Mouse (Mus musculus) C2C12 (cell line): ENCODE data around the gene Gnai2. TPM values are rescaled to one million over a fixed set of nuclear protein-coding genes. Genes with fewer than 3 reads are reported as not detected.

ENCODE experiments used
- H3K27me3 ChIP-seq: one replicate; pipeline ENCODE4 v1.6.1; 2011; ENCODE audit not compliant: control insufficient read depth, insufficient read depth, insufficient read length
- H3K36me3 ChIP-seq: one replicate; pipeline ENCODE4 v1.6.1; 2011; ENCODE audit not compliant: control insufficient read depth, insufficient read depth
- H3K4me3 ChIP-seq: one replicate; pipeline ENCODE4 v1.5.1; 2011; ENCODE audit warnings: mild to moderate bottlenecking, control low read depth; ENCODE audit not compliant: poor library complexity, insufficient read depth, severe bottlenecking
- H3K79me2 ChIP-seq: one replicate; pipeline ENCODE4 v1.6.1; 2011; ENCODE audit not compliant: control insufficient read depth, insufficient read depth
- H3K79me3 ChIP-seq: one replicate; pipeline ENCODE4 v1.6.1; 2011; ENCODE audit warnings: low read depth, control low read depth
- H3ac ChIP-seq: one replicate; pipeline ENCODE3; 2011; ENCODE audit warnings: low read depth; ENCODE audit not compliant: control insufficient read depth, insufficient read length
- CEBPB ChIP-seq: IDR thresholded peaks from one replicate; pipeline ENCODE4 v1.6.1; 2011; ENCODE audit warnings: low read depth, mild to moderate bottlenecking, control low read depth, moderate library complexity
- CTCF ChIP-seq: IDR thresholded peaks from one replicate; pipeline ENCODE4 v1.5.1; 2011; ENCODE audit not compliant: control insufficient read depth, insufficient read depth, insufficient read length
- FOSL1 ChIP-seq: IDR thresholded peaks from one replicate; pipeline ENCODE4 v1.8.0; 2011; ENCODE audit warnings: mild to moderate bottlenecking, low read length; ENCODE audit not compliant: poor library complexity, insufficient read depth, severe bottlenecking
- MAX ChIP-seq: IDR thresholded peaks from one replicate; pipeline ENCODE4 v1.6.1; 2011; ENCODE audit warnings: mild to moderate bottlenecking, control low read depth
- MYOD1 ChIP-seq: IDR thresholded peaks from one replicate; pipeline ENCODE4 v1.6.1; 2011; ENCODE audit warnings: low read depth; ENCODE audit not compliant: control insufficient read depth, insufficient read length
- MYOG ChIP-seq: IDR thresholded peaks from one replicate; pipeline ENCODE4 v1.6.1; 2011; ENCODE audit not compliant: control insufficient read depth, insufficient read length; ENCODE audit errors: extremely low read depth
- USF1 ChIP-seq: IDR thresholded peaks from one replicate; pipeline ENCODE4 v1.6.1; 2011; ENCODE audit warnings: low read depth, mild to moderate bottlenecking, control low read depth, moderate library complexity
- polyA plus RNA-seq: library from polyadenylated mRNA; unstranded; fragments of >200 nt; fragmentation: generic; extraction: Trizol; gene quantifications from one replicate; pipeline ENCODE4 v1.2.1, GENCODE M21; 2012; ENCODE audit warnings: missing spikeins

Gnai2 gene
- polyA plus RNA-seq, 1 experiment = 449 TPM

DNA sequence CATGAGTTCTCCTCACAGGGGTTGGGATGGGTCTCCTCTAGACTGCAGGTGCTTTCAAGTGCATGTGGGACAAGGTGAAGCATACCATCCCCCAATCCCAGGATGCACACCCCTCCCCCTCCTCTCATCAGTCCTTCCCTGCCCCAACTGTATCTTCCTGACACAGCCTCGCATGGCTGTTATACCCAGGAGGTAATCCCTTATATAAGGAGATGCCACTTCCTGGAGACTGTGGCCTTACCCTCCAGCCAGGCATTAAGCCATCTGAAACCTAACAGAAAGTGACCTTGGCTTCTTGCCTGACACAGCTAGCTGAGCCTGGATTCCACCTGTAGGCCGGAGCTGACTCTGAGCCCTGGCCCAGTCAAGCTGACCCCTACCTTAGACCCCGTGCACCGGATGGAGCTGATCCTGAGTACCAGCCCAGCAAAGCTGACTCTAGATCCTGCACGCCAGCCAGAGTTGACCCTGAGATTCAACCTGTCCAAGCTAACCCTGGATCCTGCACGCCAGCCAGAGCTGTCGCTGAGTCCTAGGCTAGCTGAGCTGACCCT lies 52.6 kb downstream of the Gnai2 start:
- no peak for TF ChIP-seq MYOG
- TF ChIP-seq USF1 = no peak
- no peak for TF ChIP-seq FOSL1
- TF ChIP-seq MAX = no peak
- no peak for TF ChIP-seq MYOD1
- no peak for TF ChIP-seq CEBPB
- TF ChIP-seq CTCF = no peak
- no peaks in the 10 kb centered on the region for H3K79me3 ChIP-seq
- no peaks in the 10 kb centered on the region for H3K36me3 ChIP-seq
- no peak overlapping the region for H3ac ChIP-seq
- H3K4me3 ChIP-seq = no peak overlapping the region
- no peaks in the 10 kb centered on the region for H3K27me3 ChIP-seq
- H3K79me2 ChIP-seq = peaks cover 10% of the 10 kb centered on the region

- Histone ChIP-seq H3K36me3 (no peaks in the 10 kb centered on the region), H3ac (no peak overlapping the region), H3K79me2 (peaks cover 10% of the 10 kb centered on the region), H3K79me3 (no peaks in the 10 kb centered on the region), H3K4me3 (peak overlapping the region; percentile 21), H3K27me3 (no peaks in the 10 kb centered on the region)
- TF ChIP-seq MYOD1 = no peak
- TF ChIP-seq MYOG = no peak
- TF ChIP-seq CEBPB = no peak
- TF ChIP-seq MAX = no peak
- no peak for TF ChIP-seq CTCF
- no peak for TF ChIP-seq USF1
- no peak for TF ChIP-seq FOSL1
These were observed 53.6 kb downstream of the Gnai2 start for GRCm38 (mm10) chr9:107581584-107581983.

- H3K4me3 ChIP-seq = peak within 1 kb of the TSS; percentile 47
- TF ChIP-seq MYOD1 = no peak
- H3K27me3 ChIP-seq = no peaks in the 10 kb centered on the region
- peak within 1 kb of the TSS; percentile 64 for H3ac ChIP-seq
- H3K36me3 ChIP-seq = no peaks in the 10 kb centered on the region
- H3K79me2 ChIP-seq = peaks cover 10% of the 10 kb centered on the region
- H3K79me3 ChIP-seq = no peaks in the 10 kb centered on the region
These were observed 54.5 kb downstream of the Gnai2 start, which contains the start of gene Hyal3 for GRCm38 (mm10) chr9:107580501-107581317. TSS of gene Hyal3 (plus strand) at chr9:107580818.

DNA sequence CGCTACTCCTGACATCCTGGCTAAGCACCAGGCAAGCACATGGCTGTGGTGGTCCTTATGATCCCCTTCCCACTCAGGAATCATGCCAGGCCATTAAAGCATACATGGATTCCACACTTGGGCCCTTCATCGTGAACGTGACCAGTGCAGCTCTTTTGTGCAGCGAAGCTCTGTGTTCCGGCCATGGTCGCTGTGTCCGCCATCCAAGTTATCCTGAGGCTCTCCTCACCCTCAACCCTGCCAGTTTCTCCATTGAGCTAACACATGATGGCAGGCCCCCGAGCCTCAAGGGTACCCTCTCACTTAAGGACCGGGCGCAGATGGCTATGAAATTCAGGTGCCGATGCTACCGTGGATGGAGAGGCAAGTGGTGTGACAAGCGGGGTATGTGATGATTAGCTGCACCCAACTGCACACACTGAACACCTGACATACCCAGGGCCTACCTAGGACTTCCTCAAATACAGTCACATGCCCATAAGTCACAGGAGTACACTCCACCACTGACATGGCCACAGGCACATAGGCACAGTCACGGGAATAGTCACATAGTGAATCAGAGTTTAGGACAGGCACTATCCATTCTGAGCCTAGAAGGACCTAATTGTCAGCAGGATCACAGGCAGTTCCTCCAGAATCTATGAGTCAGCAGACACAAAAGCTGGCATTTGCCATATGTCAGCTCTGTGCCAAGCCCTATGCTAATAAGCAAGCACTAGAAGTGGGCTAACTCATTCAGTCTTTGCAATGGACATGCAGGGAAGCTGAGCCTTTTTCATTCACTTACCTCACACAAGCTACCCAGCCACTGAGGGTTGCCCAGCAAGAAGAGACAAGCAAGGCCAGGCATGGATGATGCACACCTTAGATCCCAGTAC lies 55.9 kb downstream of the Gnai2 start:
- H3K79me2 ChIP-seq = peaks cover 10% of the 10 kb centered on the region
- H3ac ChIP-seq = no peak overlapping the region
- TF ChIP-seq MAX (no peak), MYOG (no peak), CEBPB (no peak), CTCF (no peak), MYOD1 (no peak), USF1 (no peak)
- H3K36me3 ChIP-seq = no peaks in the 10 kb centered on the region
- H3K27me3 ChIP-seq = no peaks in the 10 kb centered on the region
- H3K4me3 ChIP-seq = no peak overlapping the region
- no peaks in the 10 kb centered on the region for H3K79me3 ChIP-seq

GRCm38 (mm10) chr9:107578587-107578986 lies 56.6 kb downstream of the Gnai2 start, which contains the start of gene Naa80:
TSS of gene Naa80 (plus strand) at chr9:107578887.
- Histone ChIP-seq H3K4me3 (no peak within 1 kb of the TSS), H3K36me3 (no peaks in the 10 kb centered on the region), H3K27me3 (no peaks in the 10 kb centered on the region), H3K79me2 (peaks cover 10% of the 10 kb centered on the region), H3K79me3 (no peaks in the 10 kb centered on the region), H3ac (no peak within 1 kb of the TSS)
- TF ChIP-seq CTCF (no peak), MYOG (no peak), USF1 (no peak), CEBPB (no peak)
